Mouse (Mus musculus) inflammation-experienced regulatory T-cells (primary cell): Measurements from ENCODE around the gene Mgat4e. TPM values are rescaled to one million over a fixed set of nuclear protein-coding genes. Genes with fewer than 3 reads are reported as not detected.

ENCODE experiments used
- polyA plus RNA-seq, 2 experiments: library from polyadenylated mRNA; unstranded; fragments of 100-300 nt; shearing (Covaris generic); gene quantifications; one replicate each; pipeline ENCODE4 v1.2.1; 2017

Gene Mgat4e
- polyA plus RNA-seq, result 1 to 10 TPM in 1 of 2 experiments, under 1 TPM in 1; 0.23 to 2.3 TPM

GRCm38 (mm10) chr1:134549632-134550132, at the start of gene Mgat4e:
TSS of gene Mgat4e (minus strand) at chr1:134549682.

GRCm38 (mm10) chr1:134559976-134560375, 10.5 kb upstream of the Mgat4e start, which contains the start of gene Kdm5b:
TSS of gene Kdm5b (plus strand) at chr1:134560171.

GRCm38 (mm10) chr1:134494428-134495215, 54.9 kb downstream of the Mgat4e start, which contains the start of gene Rabif:
TSS of gene Rabif (plus strand) at chr1:134494648.

Other genes starting within 250 kb of the Mgat4e start
- under 1 TPM in 1 of 2 experiments, not detected in 1; 0.41 TPM for gene Ppfia4, start 216.8 kb downstream of the Mgat4e start, polyA plus RNA-seq
- 10 to 100 TPM; 58.7 to 61.3 TPM for gene Tmem183a, start 187.7 kb downstream of the Mgat4e start, polyA plus RNA-seq
- not detected for gene 4933406M09Rik, start 163.7 kb downstream of the Mgat4e start, polyA plus RNA-seq
- 10 to 100 TPM; 19.6 to 26.1 TPM for gene Cyb5r1, start 144.1 kb downstream of the Mgat4e start, polyA plus RNA-seq
- gene Adipor1, start 134.3 kb downstream of the Mgat4e start, polyA plus RNA-seq, result 100 to 1,000 TPM in 1 of 2 experiments, 10 to 100 TPM in 1; 87.0 to 103 TPM
- gene Klhl12, start 94.2 kb downstream of the Mgat4e start, polyA plus RNA-seq, result 10 to 100 TPM; 13.3 to 16.9 TPM
- gene Rabif, start 55.0 kb downstream of the Mgat4e start, polyA plus RNA-seq, result 10 to 100 TPM; 38.6 to 57.3 TPM
- 10 to 100 TPM; 47.7 to 49.0 TPM for gene Kdm5b, start 10.5 kb upstream of the Mgat4e start, polyA plus RNA-seq
- 1 to 10 TPM in 1 of 2 experiments, under 1 TPM in 1; 0.17 to 1.1 TPM for gene Syt2, start 97.0 kb upstream of the Mgat4e start, polyA plus RNA-seq